Mouse (Mus musculus): ENCODE data around the gene Herc1.

DNA sequence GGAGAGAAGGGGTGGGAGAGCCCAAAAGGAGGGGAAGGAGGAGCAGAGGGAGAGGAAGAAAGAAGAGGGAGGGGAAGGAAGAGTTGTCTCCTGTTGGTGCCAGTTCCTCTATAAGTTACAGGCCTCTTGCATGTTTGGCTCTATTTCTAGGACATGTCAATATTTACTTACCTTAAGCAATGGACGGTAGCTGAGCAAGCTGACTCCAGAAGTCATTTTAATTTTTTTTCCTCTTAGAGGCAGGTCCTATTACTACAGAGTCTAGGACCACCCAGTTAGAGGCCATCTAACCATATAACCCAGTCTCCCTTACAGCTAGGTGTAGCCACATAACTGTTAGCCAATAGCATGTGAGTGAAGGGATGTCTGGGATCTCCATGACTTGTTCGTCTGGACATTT, 18.7 kb upstream of the Herc1 start:
- TF ChIP-seq EP300 (IDR thresholded peaks at IDR 0.05; ENCODE audit: low read depth), result no peak
- TF ChIP-seq CTCF (IDR thresholded peaks at IDR 0.05; ENCODE audit: low read depth), result no peak

Data from heart, postnatal 0 days (tissue).